Mouse (Mus musculus) brain, embryonic 14.5 days (tissue): Measurements from ENCODE around the gene Irf4.

Experiments used
- CTCF ChIP-seq: fragments of 200-500 bp; IDR thresholded peaks from 2 replicates; pipeline ENCODE4 v1.5.1; 2012; ENCODE audit warnings: inconsistent platforms, mild to moderate bottlenecking, moderate library complexity, borderline replicate concordance; ENCODE audit not compliant: insufficient read depth, insufficient read length; ENCODE audit errors: extremely low read depth
- POLR2A ChIP-seq: fragments of 200-500 bp; IDR thresholded peaks from 2 replicates; pipeline ENCODE4 v1.6.1; 2012; ENCODE audit warnings: mild to moderate bottlenecking, inconsistent platforms, borderline replicate concordance; ENCODE audit not compliant: poor library complexity, insufficient read depth, insufficient read length, severe bottlenecking; ENCODE audit errors: extremely low read depth

DNA sequence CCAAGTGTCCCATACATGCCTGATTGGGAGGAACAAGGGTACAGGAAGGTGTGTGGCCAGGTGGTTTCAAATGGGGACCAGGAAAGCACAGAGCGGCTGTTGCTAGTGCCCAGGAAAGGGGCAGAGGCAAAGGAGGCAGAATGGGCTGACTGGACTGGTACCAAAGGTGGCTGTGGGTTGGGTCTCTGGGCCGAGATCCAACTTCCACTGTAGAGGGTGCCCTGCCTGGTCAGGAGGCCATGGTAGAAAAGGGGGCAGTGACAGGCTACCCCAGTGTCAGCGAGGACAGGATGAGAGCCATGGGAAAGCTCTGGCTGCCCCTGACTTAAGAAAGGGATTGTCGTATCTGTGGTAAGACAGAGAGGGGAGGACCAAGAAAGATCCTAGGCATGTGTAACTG lies 44.2 kb downstream of the Irf4 start:
- TF ChIP-seq CTCF (no peak), POLR2A (no peak)
